Mouse (Mus musculus): ENCODE data around the gene 1700003F12Rik. TPM values are rescaled to one million over a fixed set of nuclear protein-coding genes. Genes with fewer than 3 reads are reported as not detected.

The 1700003F12Rik gene
- total RNA-seq, 1 experiment from 2014 or later, result 1.2 TPM

Other genes starting within 250 kb of the 1700003F12Rik start
- not detected in 2 replicates for gene Bpifb9b, start 239.9 kb upstream of the 1700003F12Rik start, total RNA-seq (2017)
- gene Cdk5rap1, start 174.1 kb upstream of the 1700003F12Rik start, total RNA-seq (2017), result 9.8 and 10.1 TPM in 2 replicates
- 0.86 and 2.4 TPM in 2 replicates for gene Snta1, start 139.0 kb upstream of the 1700003F12Rik start, total RNA-seq (2017)
- 23.9 and 24.7 TPM in 2 replicates for gene Cbfa2t2, start 110.6 kb upstream of the 1700003F12Rik start, total RNA-seq (2017)
- 0.25 TPM in 1 of 2 replicates, not detected in the other for gene Actl10, start 4.7 kb downstream of the 1700003F12Rik start, total RNA-seq (2017)
- not detected in 2 replicates for gene Necab3, start 11.8 kb downstream of the 1700003F12Rik start, total RNA-seq (2017)
- 0.98 and 1.5 TPM in 2 replicates for gene E2f1, start 22.8 kb downstream of the 1700003F12Rik start, total RNA-seq (2017)
- gene Pxmp4, start 56.6 kb downstream of the 1700003F12Rik start, total RNA-seq (2017), result 7.4 and 10.9 TPM in 2 replicates
- 3.3 and 4.3 TPM in 2 replicates for gene Zfp341, start 66.2 kb downstream of the 1700003F12Rik start, total RNA-seq (2017)
- 4.8 and 5.4 TPM in 2 replicates for gene 4930519P11Rik, start 66.4 kb downstream of the 1700003F12Rik start, total RNA-seq (2017)
- gene Chmp4b, start 104.6 kb downstream of the 1700003F12Rik start, total RNA-seq (2017), result 151 and 159 TPM in 2 replicates
- not detected in 2 replicates for gene Gm14214, start 222.9 kb downstream of the 1700003F12Rik start, total RNA-seq (2017)
- 106 and 108 TPM in 2 replicates for gene Raly, start 244.0 kb downstream of the 1700003F12Rik start, total RNA-seq (2017)
- not detected in 2 replicates for gene a, start 244.3 kb downstream of the 1700003F12Rik start, total RNA-seq (2017)

Measured in neutrophil, adult 5-6 weeks (primary cell).